Mouse (Mus musculus): ENCODE results near the gene Cacng7. TPM values are rescaled to one million over a fixed set of nuclear protein-coding genes. Genes with fewer than 3 reads are reported as not detected.

Cacng7 gene
- polyA plus RNA-seq, 1 experiment from 2014 or later, result 4.2 TPM

DNA sequence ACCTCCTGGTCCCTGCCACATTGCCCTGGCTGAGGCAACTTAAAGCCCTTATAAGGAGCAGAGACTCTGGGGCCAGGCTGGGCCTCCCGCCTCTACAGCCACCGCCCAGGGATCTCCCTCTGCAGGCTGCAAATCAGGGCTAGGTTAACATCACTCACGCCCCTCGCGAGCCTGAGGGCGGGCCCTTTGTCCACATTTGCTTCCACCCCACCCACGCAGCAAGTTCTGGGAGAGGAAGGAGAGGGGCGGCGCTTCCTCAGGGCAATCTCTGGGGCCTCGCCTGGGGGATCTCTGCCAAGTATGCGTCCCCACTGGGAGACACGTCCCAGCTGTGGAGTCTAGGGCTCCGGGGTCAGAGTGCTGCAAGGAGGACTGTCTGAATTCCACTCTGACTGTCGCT, 40.0 kb upstream of the Cacng7 start:
- ATAC-seq (ENCODE audit: low FRiP score, low read depth), result no peak
- peaks cover 14% of the 10 kb centered on the region for H3K36me3 ChIP-seq
- H3K9ac ChIP-seq (replicated peaks), result peak overlapping the region; percentile 43
- H3K9me3 ChIP-seq, result no peaks in the 10 kb centered on the region
- H3K4me3 ChIP-seq, result peak overlapping the region; percentile 26
- H3K27me3 ChIP-seq, result no peaks in the 10 kb centered on the region
- peak overlapping the region; percentile 46 for H3K4me2 ChIP-seq (replicated peaks)
- 3% methylated on average over 14 of the region's 14 CpGs for WGBS
- H3K4me1 ChIP-seq, result peaks cover 25% of the 10 kb centered on the region
- peak overlapping the region; percentile 20; the same call in 1 of the 2 replicates for H3K27ac ChIP-seq (replicated peaks)

GRCm38 (mm10) chr7:3294794-3295193, 38.0 kb upstream of the Cacng7 start:
- no peak for ATAC-seq (ENCODE audit: low FRiP score, low read depth)
- Histone ChIP-seq H3K9ac (replicated peaks) (no peak overlapping the region), H3K27ac (replicated peaks) (no peak overlapping the region), H3K9me3 (no peaks in the 10 kb centered on the region), H3K27me3 (no peaks in the 10 kb centered on the region), H3K4me2 (replicated peaks) (no peak overlapping the region), H3K36me3 (peaks cover 22% of the 10 kb centered on the region), H3K4me3 (no peak overlapping the region), H3K4me1 (peaks cover 21% of the 10 kb centered on the region)
- WGBS, result 91% methylated on average over 1 of the region's 1 CpGs

- H3K36me3 ChIP-seq, result peaks cover 22% of the 10 kb centered on the region
- H3K27ac ChIP-seq (replicated peaks), result no peak overlapping the region
- no peak overlapping the region for H3K4me3 ChIP-seq
- H3K27me3 ChIP-seq, result peaks cover 7% of the 10 kb centered on the region
- peaks cover 16% of the 10 kb centered on the region for H3K4me1 ChIP-seq
- no peak for ATAC-seq (ENCODE audit: low FRiP score, low read depth)
- H3K4me2 ChIP-seq (replicated peaks), result no peak overlapping the region
- no peak overlapping the region for H3K9ac ChIP-seq (replicated peaks)
- no peaks in the 10 kb centered on the region for H3K9me3 ChIP-seq
- WGBS, result 88% methylated on average over 5 of the region's 5 CpGs
Observed at GRCm38 (mm10) chr7:3295321-3296110, 37.2 kb upstream of the Cacng7 start.

GRCm38 (mm10) chr7:3296711-3297110, 36.0 kb upstream of the Cacng7 start:
- Histone ChIP-seq H3K27ac (replicated peaks) (no peak overlapping the region), H3K4me2 (replicated peaks) (no peak overlapping the region), H3K4me1 (peaks cover 6% of the 10 kb centered on the region), H3K9ac (replicated peaks) (no peak overlapping the region), H3K4me3 (no peak overlapping the region), H3K27me3 (peaks cover 19% of the 10 kb centered on the region), H3K36me3 (peaks cover 22% of the 10 kb centered on the region), H3K9me3 (no peaks in the 10 kb centered on the region)
- no peak for ATAC-seq (ENCODE audit: low FRiP score, low read depth)
- 93% methylated on average over 16 of the region's 16 CpGs for WGBS

DNA sequence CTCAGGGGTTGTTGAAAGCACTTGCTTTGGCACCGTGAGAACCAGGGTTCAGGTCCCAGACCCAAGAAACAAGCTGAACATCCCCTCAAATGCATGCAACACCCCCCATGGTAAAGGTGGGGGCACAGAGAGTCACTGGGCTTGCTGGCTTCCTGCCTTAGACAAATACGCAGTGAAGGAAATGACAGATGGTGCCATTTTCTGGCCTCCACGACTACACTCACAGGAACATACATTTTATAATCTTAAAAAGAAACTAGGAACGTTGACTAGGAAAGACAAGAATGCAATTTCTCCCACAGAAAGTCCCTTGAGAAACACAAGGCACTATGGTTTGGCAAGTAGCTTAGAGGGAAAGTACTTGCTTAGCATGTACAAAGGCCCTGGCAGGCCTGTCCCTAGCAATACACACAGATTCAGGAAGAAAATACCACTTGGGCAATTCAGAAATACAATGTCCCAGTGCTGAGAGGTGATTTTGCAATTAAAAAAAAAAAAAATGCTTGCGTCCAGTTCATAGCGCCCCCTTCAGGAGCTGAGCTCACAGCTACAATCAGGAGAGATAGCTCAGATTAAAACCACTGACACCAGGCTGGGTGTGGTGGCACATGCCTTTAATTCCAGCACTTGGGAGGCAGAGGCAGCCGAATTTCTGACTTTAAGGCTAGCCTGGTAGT, 32.7 kb upstream of the Cacng7 start:
- Histone ChIP-seq H3K36me3 (peaks cover 22% of the 10 kb centered on the region), H3K9ac (replicated peaks) (no peak overlapping the region), H3K27me3 (peaks cover 52% of the 10 kb centered on the region), H3K4me2 (replicated peaks) (no peak overlapping the region), H3K27ac (replicated peaks) (no peak overlapping the region), H3K4me3 (no peak overlapping the region), H3K4me1 (peaks cover 33% of the 10 kb centered on the region), H3K9me3 (no peaks in the 10 kb centered on the region)
- no peak for ATAC-seq (ENCODE audit: low FRiP score, low read depth)
- 51% methylated on average over 7 of the region's 7 CpGs for WGBS

GRCm38 (mm10) chr7:3300891-3301627, 31.7 kb upstream of the Cacng7 start:
- no peak overlapping the region for H3K9ac ChIP-seq (replicated peaks)
- no peaks in the 10 kb centered on the region for H3K9me3 ChIP-seq
- H3K4me3 ChIP-seq, result no peak overlapping the region
- ATAC-seq (ENCODE audit: low FRiP score, low read depth), result no peak
- no peak overlapping the region for H3K27ac ChIP-seq (replicated peaks)
- peaks cover 22% of the 10 kb centered on the region for H3K36me3 ChIP-seq
- peaks cover 62% of the 10 kb centered on the region for H3K27me3 ChIP-seq
- H3K4me1 ChIP-seq, result peaks cover 33% of the 10 kb centered on the region
- H3K4me2 ChIP-seq (replicated peaks), result 0 out of 2 replicates have a peak overlapping the region, but pooled peaks have one; percentile 91
- WGBS, result 73% methylated on average over 8 of the region's 8 CpGs

- H3K4me3 ChIP-seq, result peak overlapping the region; percentile 42
- H3K9me3 ChIP-seq, result no peaks in the 10 kb centered on the region
- no peak overlapping the region for H3K27ac ChIP-seq (replicated peaks)
- peaks cover 15% of the 10 kb centered on the region for H3K36me3 ChIP-seq
- WGBS, result 8% methylated on average over 33 of the region's 33 CpGs
- peak; percentile 24 for ATAC-seq (ENCODE audit: low FRiP score, low read depth)
- H3K4me2 ChIP-seq (replicated peaks), result peak overlapping the region; percentile 91
- peaks cover 33% of the 10 kb centered on the region for H3K4me1 ChIP-seq
- peaks cover 63% of the 10 kb centered on the region for H3K27me3 ChIP-seq
- H3K9ac ChIP-seq (replicated peaks), result peak overlapping the region; percentile 44
Observed at GRCm38 (mm10) chr7:3301628-3302555, 30.9 kb upstream of the Cacng7 start.

- Histone ChIP-seq H3K27me3 (peaks cover 63% of the 10 kb centered on the region), H3K27ac (replicated peaks) (no peak overlapping the region), H3K36me3 (peaks cover 8% of the 10 kb centered on the region), H3K4me2 (replicated peaks) (peak overlapping the region; percentile 91), H3K9ac (replicated peaks) (peak overlapping the region; percentile 56), H3K4me1 (peaks cover 33% of the 10 kb centered on the region), H3K9me3 (no peaks in the 10 kb centered on the region), H3K4me3 (peak overlapping the region; percentile 42)
- 1% methylated on average over 16 of the region's 16 CpGs for WGBS
- 0 out of 2 replicates have a peak, but pooled peaks have one; percentile 11 for ATAC-seq (ENCODE audit: low FRiP score, low read depth)
Observed at GRCm38 (mm10) chr7:3302556-3303275, 30.0 kb upstream of the Cacng7 start.

GRCm38 (mm10) chr7:3303276-3303781, 29.4 kb upstream of the Cacng7 start:
- Histone ChIP-seq H3K4me1 (peaks cover 33% of the 10 kb centered on the region), H3K36me3 (peaks cover 2% of the 10 kb centered on the region; the same call in 1 of the 2 replicates), H3K27ac (replicated peaks) (no peak overlapping the region), H3K27me3 (peaks cover 63% of the 10 kb centered on the region), H3K4me3 (peak overlapping the region; percentile 42), H3K9ac (replicated peaks) (peak overlapping the region; percentile 56), H3K4me2 (replicated peaks) (peak overlapping the region; percentile 91), H3K9me3 (no peaks in the 10 kb centered on the region)
- under 1% methylated on average over 26 of the region's 29 CpGs for WGBS
- ATAC-seq (ENCODE audit: low FRiP score, low read depth), result peak; percentile 65

GRCm38 (mm10) chr7:3303789-3304188, 29.0 kb upstream of the Cacng7 start:
- 3% methylated on average over 12 of the region's 12 CpGs for WGBS
- H3K4me2 ChIP-seq (replicated peaks), result peak overlapping the region; percentile 91
- H3K9ac ChIP-seq (replicated peaks), result peak overlapping the region; percentile 56
- no peaks in the 10 kb centered on the region for H3K36me3 ChIP-seq
- ATAC-seq (ENCODE audit: low FRiP score, low read depth), result peak; percentile 35
- H3K9me3 ChIP-seq, result no peaks in the 10 kb centered on the region
- peaks cover 33% of the 10 kb centered on the region for H3K4me1 ChIP-seq
- peaks cover 63% of the 10 kb centered on the region for H3K27me3 ChIP-seq
- H3K4me3 ChIP-seq, result peak overlapping the region; percentile 42
- no peak overlapping the region for H3K27ac ChIP-seq (replicated peaks)

Measured in midbrain, embryonic 12.5 days (tissue).